Mouse (Mus musculus): Measurements from ENCODE around the gene Sgcd. TPM values are rescaled to one million over a fixed set of nuclear protein-coding genes. Genes with fewer than 3 reads are reported as not detected.
"Not testable (repeated sequence)": the region's sequence is repeated elsewhere in the genome, so short reads cannot be mapped to it uniquely, and the experiment has no call there.

Sgcd gene
- polyA plus RNA-seq, 1 experiment from 2014 or later, result 1.5 TPM

DNA sequence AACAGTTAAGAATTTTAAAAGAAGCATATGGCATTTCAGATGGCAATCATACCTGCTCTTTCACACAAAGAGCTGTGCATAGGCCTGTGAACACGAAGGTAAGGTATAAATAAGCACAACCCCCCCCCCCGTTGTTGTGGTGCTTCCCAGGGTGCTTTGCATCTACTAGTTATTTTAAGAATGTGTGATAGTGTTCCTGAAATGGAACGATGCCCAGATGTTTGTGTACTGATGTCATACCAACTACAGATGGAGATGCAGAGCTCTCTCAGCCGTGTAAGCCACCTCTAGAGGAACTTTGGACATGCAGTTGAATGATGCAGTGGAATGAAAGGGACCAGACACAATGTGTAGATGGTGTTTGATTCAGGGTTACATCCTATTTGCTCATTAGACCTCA is 155.5 kb downstream of the Sgcd start:
- Histone ChIP-seq H3K9me3 (ENCODE audit: control insufficient read depth, low read length) (no peaks in the 10 kb centered on the region), H3K4me3 (ENCODE audit: low read depth, low read length) (no peak overlapping the region), H3K4me1 (replicated peaks; ENCODE audit: control insufficient read depth, insufficient read depth, low read length) (no peaks in the 10 kb centered on the region), H3K9ac (ENCODE audit: low read depth, low read length) (no peak overlapping the region), H3K36me3 (ENCODE audit: control insufficient read depth, insufficient read depth, low read length) (no peaks in the 10 kb centered on the region), H3K27me3 (replicated peaks; ENCODE audit: control insufficient read depth, insufficient read depth, low read length) (no peaks in the 10 kb centered on the region), H3K27ac (ENCODE audit: low read depth, low read length) (no peak overlapping the region), H3K4me2 (no peak overlapping the region)
- ATAC-seq (replicated peaks; ENCODE audit: low FRiP score) (no peak), DNase-seq (ENCODE audit: low spot score) (no peak)
- WGBS, result 66% methylated on average over 4 of the region's 4 CpGs

DNA sequence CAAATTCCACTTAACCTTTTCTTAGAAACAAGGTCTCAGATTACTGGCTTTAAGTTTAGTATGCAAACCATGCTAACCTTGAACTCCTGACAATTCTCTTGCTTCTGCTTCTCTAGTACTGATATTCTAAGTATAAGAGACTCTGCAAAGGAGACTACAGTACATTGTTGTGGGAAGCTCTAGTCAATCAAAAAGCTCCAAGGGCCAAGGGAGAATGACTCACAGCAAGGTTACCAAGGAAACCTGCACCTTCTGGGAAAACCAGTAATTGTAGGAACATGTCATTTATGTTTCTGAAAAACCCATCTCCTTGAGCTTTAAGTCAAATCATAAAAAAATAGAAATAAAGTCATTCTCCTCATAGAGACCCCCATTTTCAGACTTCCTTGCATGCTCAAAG is 178.5 kb downstream of the Sgcd start:
- Histone ChIP-seq H3K9me3 (ENCODE audit: control insufficient read depth, low read length) (no peaks in the 10 kb centered on the region), H3K4me2 (no peak overlapping the region), H3K4me1 (replicated peaks; ENCODE audit: control insufficient read depth, insufficient read depth, low read length) (no peaks in the 10 kb centered on the region), H3K27me3 (replicated peaks; ENCODE audit: control insufficient read depth, insufficient read depth, low read length) (no peaks in the 10 kb centered on the region), H3K4me3 (ENCODE audit: low read depth, low read length) (no peak overlapping the region), H3K36me3 (ENCODE audit: control insufficient read depth, insufficient read depth, low read length) (no peaks in the 10 kb centered on the region), H3K9ac (ENCODE audit: low read depth, low read length) (no peak overlapping the region), H3K27ac (ENCODE audit: low read depth, low read length) (no peak overlapping the region)
- no peak for ATAC-seq (replicated peaks; ENCODE audit: low FRiP score)
- no peak for DNase-seq (ENCODE audit: low spot score)

DNA sequence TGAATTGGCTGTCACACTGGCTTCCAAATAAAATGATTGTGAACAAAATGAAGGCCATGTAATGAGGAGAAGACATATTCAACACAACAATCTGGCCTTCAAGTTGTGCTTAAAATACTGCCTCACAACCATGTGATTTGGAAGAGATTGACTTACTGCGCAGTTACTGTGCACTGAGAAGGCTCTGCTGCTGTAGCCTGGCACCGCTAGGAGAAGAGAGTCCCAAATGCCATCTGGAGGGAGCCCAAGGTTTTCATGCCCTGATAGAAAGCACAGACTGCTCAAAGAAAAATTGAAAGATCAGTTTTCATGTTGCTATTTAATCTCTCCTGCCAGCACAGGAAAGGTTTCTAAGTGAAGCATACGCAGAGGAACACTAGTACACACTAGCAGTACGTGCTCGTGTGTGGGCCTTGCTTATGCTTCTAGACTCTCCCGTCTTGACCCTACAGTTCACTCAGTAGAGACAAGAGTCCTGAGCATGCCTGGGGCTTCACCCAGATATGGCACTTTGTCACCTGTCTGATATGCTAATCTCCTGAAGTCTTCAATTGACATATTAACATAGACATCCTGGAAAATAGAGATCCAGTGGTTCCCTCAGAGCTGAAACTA is 184.6 kb downstream of the Sgcd start:
- Histone ChIP-seq H3K4me3 (ENCODE audit: low read depth, low read length) (no peak overlapping the region), H3K36me3 (ENCODE audit: control insufficient read depth, insufficient read depth, low read length) (no peaks in the 10 kb centered on the region), H3K27ac (ENCODE audit: low read depth, low read length) (no peak overlapping the region), H3K4me1 (replicated peaks; ENCODE audit: control insufficient read depth, insufficient read depth, low read length) (no peaks in the 10 kb centered on the region), H3K27me3 (replicated peaks; ENCODE audit: control insufficient read depth, insufficient read depth, low read length) (no peaks in the 10 kb centered on the region), H3K9me3 (ENCODE audit: control insufficient read depth, low read length) (no peaks in the 10 kb centered on the region), H3K9ac (ENCODE audit: low read depth, low read length) (no peak overlapping the region), H3K4me2 (no peak overlapping the region)
- ATAC-seq (replicated peaks; ENCODE audit: low FRiP score), result no peak
- DNase-seq (ENCODE audit: low spot score), result no peak
- 86% methylated on average over 6 of the region's 6 CpGs for WGBS

DNA sequence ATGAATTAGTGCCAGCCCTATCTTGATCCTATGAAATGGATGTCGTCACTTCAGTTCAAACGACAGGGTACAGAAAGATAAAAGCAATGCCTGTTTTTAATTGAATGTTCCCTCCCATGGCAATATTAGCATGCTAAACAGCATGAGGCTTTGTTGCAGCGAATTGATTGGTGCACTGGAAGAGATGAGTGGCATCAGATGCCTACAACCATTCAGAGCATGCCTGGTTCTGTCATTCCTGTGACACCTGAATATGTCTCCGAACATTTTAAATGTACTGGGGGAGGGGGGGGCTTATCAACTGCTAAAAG is 210.9 kb downstream of the Sgcd start:
- Histone ChIP-seq H3K27ac (ENCODE audit: low read depth, low read length) (peak overlapping the region; percentile 34; the same call in 1 of the 2 replicates), H3K4me2 (no peak overlapping the region), H3K4me3 (ENCODE audit: low read depth, low read length) (no peak overlapping the region), H3K36me3 (ENCODE audit: control insufficient read depth, insufficient read depth, low read length) (no peaks in the 10 kb centered on the region), H3K4me1 (replicated peaks; ENCODE audit: control insufficient read depth, insufficient read depth, low read length) (peaks cover 4% of the 10 kb centered on the region; the same call in 1 of the 2 replicates), H3K27me3 (replicated peaks; ENCODE audit: control insufficient read depth, insufficient read depth, low read length) (no peaks in the 10 kb centered on the region), H3K9me3 (ENCODE audit: control insufficient read depth, low read length) (no peaks in the 10 kb centered on the region), H3K9ac (ENCODE audit: low read depth, low read length) (no peak overlapping the region)
- no peak for DNase-seq (ENCODE audit: low spot score)
- WGBS, result 51% methylated on average over 4 of the region's 4 CpGs
- ATAC-seq (replicated peaks; ENCODE audit: low FRiP score), result peak; percentile 30; the same call in 1 of the 2 replicates

DNA sequence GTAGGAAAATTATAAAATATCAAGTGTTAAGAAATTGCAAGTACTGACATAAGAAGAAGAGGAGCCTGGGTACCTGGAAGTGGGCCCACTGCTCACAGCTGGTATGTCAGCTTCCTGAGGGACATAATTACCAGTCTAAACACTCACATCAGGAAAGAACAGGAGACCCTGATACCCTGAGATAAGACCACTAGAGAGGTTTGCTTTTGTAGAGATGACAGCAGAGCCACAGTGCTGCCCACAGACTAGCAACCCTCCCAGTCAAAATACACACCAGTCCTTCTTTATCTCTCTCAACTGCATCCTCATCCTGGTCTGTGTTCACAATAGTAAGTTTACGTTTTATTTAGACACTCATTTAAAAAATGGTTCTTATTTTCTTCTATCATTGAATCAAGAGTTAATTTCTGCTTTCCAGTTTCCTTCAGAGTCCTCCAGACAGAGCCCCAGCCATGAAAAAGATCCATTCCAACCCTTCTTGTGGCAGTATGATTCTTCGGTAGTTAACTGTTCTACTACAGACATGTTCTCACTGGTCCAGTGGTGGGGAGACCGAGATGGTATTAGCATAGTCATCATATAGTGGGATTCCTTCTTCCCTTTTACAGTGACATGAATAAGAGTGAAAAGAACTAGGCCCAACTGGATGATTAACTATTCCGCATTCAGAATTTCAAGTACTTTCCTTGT is 211.4 kb downstream of the Sgcd start:
- no peaks in the 10 kb centered on the region for H3K27me3 ChIP-seq (replicated peaks; ENCODE audit: control insufficient read depth, insufficient read depth, low read length)
- H3K4me3 ChIP-seq (ENCODE audit: low read depth, low read length), result no peak overlapping the region
- H3K9ac ChIP-seq (ENCODE audit: low read depth, low read length), result no peak overlapping the region
- WGBS, result 54% methylated on average over 4 of the region's 4 CpGs
- H3K4me2 ChIP-seq, result no peak overlapping the region
- H3K4me1 ChIP-seq (replicated peaks; ENCODE audit: control insufficient read depth, insufficient read depth, low read length), result peaks cover 4% of the 10 kb centered on the region; the same call in 1 of the 2 replicates
- H3K36me3 ChIP-seq (ENCODE audit: control insufficient read depth, insufficient read depth, low read length), result no peaks in the 10 kb centered on the region
- peak; percentile 92 for ATAC-seq (replicated peaks; ENCODE audit: low FRiP score)
- no peaks in the 10 kb centered on the region for H3K9me3 ChIP-seq (ENCODE audit: control insufficient read depth, low read length)
- H3K27ac ChIP-seq (ENCODE audit: low read depth, low read length), result peak overlapping the region; percentile 34; the same call in 1 of the 2 replicates
- DNase-seq (ENCODE audit: low spot score), result no peak

DNA sequence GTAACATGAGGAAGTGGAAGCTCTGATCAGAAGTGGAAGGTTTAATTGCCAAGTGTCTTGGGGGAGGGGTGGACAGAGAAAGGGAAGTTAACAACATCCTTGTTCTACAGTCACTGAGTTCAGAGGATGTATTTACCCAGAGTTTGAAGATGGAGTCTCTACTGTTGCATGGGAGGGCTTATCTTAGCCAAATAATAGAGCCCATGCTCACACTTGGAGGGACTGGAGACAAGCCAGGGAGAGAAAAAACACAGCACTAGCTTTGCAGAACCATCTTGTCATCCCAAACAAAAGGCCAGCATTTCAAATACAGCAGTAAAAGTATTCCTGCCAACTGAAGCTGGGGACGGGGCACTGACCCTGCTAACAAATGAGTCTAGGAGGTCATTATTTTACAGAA is 212.8 kb downstream of the Sgcd start:
- DNase-seq (ENCODE audit: low spot score) (no peak), ATAC-seq (replicated peaks; ENCODE audit: low FRiP score) (no peak)
- Histone ChIP-seq H3K4me2 (no peak overlapping the region), H3K27ac (ENCODE audit: low read depth, low read length) (no peak overlapping the region), H3K27me3 (replicated peaks; ENCODE audit: control insufficient read depth, insufficient read depth, low read length) (no peaks in the 10 kb centered on the region), H3K9ac (ENCODE audit: low read depth, low read length) (no peak overlapping the region), H3K36me3 (ENCODE audit: control insufficient read depth, insufficient read depth, low read length) (no peaks in the 10 kb centered on the region), H3K4me3 (ENCODE audit: low read depth, low read length) (no peak overlapping the region), H3K4me1 (replicated peaks; ENCODE audit: control insufficient read depth, insufficient read depth, low read length) (peaks cover 4% of the 10 kb centered on the region; the same call in 1 of the 2 replicates), H3K9me3 (ENCODE audit: control insufficient read depth, low read length) (no peaks in the 10 kb centered on the region)
- 64% methylated on average over 1 of the region's 1 CpGs for WGBS

DNA sequence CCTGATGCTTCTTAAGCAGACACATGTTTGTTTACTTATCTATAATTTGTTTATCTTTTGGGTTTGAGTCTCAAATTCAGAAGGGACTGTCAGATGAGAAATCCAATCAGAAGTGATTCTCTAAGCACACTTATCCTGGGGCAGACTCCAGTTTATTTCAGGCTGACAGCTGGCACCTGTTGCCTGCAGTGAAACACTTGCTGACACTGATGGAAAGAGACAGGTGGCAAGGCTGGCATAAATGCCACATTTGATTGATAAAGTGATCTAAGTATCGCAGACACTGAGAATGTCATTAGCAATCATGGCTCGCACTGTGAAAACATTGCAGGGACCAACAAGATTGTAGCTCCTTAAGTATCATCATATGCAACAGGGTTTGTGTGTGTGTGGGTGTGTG is 222.9 kb downstream of the Sgcd start:
- DNase-seq (ENCODE audit: low spot score), result no peak
- ATAC-seq (replicated peaks; ENCODE audit: low FRiP score), result no peak
- 70% methylated on average over 2 of the region's 2 CpGs for WGBS
- no peaks in the 10 kb centered on the region for H3K27me3 ChIP-seq (replicated peaks; ENCODE audit: control insufficient read depth, insufficient read depth, low read length)
- H3K9me3 ChIP-seq (ENCODE audit: control insufficient read depth, low read length), result no peaks in the 10 kb centered on the region
- no peak overlapping the region for H3K27ac ChIP-seq (ENCODE audit: low read depth, low read length)
- no peak overlapping the region for H3K4me3 ChIP-seq (ENCODE audit: low read depth, low read length)
- no peaks in the 10 kb centered on the region for H3K36me3 ChIP-seq (ENCODE audit: control insufficient read depth, insufficient read depth, low read length)
- no peaks in the 10 kb centered on the region for H3K4me1 ChIP-seq (replicated peaks; ENCODE audit: control insufficient read depth, insufficient read depth, low read length)
- H3K9ac ChIP-seq (ENCODE audit: low read depth, low read length), result no peak overlapping the region
- H3K4me2 ChIP-seq, result no peak overlapping the region

DNA sequence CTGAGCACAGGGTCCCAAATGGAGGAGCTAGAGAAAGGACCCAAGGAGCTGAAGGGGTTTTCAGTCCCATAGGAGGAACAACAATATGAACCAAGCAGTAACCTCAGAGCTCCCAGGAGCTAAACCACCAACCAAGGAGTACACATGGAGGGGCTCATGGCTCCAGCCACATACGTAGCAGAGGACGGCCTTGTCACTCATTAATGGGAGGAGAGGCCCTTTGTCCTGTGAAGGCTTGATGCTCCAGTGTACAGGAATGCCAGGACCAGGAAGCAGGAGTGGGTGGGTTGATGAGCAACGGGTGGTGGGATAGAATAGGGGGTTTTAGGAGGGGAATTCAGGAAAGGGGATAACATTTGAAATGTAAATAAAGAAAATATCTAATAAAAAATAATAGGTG is 225.2 kb downstream of the Sgcd start:
- H3K27ac ChIP-seq (ENCODE audit: low read depth, low read length); H3K36me3 ChIP-seq (ENCODE audit: control insufficient read depth, insufficient read depth, low read length); H3K4me3 ChIP-seq (ENCODE audit: low read depth, low read length); H3K4me2 ChIP-seq; H3K9ac ChIP-seq (ENCODE audit: low read depth, low read length); H3K27me3 ChIP-seq (replicated peaks; ENCODE audit: control insufficient read depth, insufficient read depth, low read length); ATAC-seq (replicated peaks; ENCODE audit: low FRiP score); H3K9me3 ChIP-seq (ENCODE audit: control insufficient read depth, low read length); H3K4me1 ChIP-seq (replicated peaks; ENCODE audit: control insufficient read depth, insufficient read depth, low read length); DNase-seq (ENCODE audit: low spot score): not testable (repeated sequence)
- 69% methylated on average over 3 of the region's 3 CpGs for WGBS

DNA sequence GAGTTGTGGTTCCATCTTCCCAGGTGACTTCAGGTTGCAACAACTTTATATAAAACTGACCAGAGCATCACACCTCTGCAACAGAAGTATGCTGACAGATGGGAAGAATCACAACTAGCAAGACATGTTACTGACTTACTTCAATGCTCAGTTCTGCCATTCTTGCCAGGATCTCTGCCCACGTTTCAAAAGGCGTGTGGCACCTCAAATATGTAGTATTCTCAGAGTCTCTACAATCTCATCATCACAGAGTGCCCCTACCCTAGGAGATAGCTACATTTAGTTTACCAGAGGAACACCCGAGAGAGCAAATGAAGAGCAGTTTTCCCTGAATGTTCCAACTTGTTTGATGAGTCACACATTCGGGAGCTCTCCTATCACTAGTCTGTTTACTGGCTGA is 229.8 kb downstream of the Sgcd start:
- no peaks in the 10 kb centered on the region for H3K9me3 ChIP-seq (ENCODE audit: control insufficient read depth, low read length)
- ATAC-seq (replicated peaks; ENCODE audit: low FRiP score), result no peak
- 80% methylated on average over 4 of the region's 4 CpGs for WGBS
- no peak overlapping the region for H3K27ac ChIP-seq (ENCODE audit: low read depth, low read length)
- H3K4me3 ChIP-seq (ENCODE audit: low read depth, low read length), result no peak overlapping the region
- no peaks in the 10 kb centered on the region for H3K4me1 ChIP-seq (replicated peaks; ENCODE audit: control insufficient read depth, insufficient read depth, low read length)
- H3K4me2 ChIP-seq, result no peak overlapping the region
- no peak overlapping the region for H3K9ac ChIP-seq (ENCODE audit: low read depth, low read length)
- no peaks in the 10 kb centered on the region for H3K27me3 ChIP-seq (replicated peaks; ENCODE audit: control insufficient read depth, insufficient read depth, low read length)
- DNase-seq (ENCODE audit: low spot score), result no peak
- H3K36me3 ChIP-seq (ENCODE audit: control insufficient read depth, insufficient read depth, low read length), result no peaks in the 10 kb centered on the region

All from liver, embryonic 11.5 days (tissue).